Mouse (Mus musculus): Measurements from ENCODE around the gene Agap2.
"Not testable (repeated sequence)": the region's sequence is repeated elsewhere in the genome, so short reads cannot be mapped to it uniquely, and the experiment has no call there.

DNA sequence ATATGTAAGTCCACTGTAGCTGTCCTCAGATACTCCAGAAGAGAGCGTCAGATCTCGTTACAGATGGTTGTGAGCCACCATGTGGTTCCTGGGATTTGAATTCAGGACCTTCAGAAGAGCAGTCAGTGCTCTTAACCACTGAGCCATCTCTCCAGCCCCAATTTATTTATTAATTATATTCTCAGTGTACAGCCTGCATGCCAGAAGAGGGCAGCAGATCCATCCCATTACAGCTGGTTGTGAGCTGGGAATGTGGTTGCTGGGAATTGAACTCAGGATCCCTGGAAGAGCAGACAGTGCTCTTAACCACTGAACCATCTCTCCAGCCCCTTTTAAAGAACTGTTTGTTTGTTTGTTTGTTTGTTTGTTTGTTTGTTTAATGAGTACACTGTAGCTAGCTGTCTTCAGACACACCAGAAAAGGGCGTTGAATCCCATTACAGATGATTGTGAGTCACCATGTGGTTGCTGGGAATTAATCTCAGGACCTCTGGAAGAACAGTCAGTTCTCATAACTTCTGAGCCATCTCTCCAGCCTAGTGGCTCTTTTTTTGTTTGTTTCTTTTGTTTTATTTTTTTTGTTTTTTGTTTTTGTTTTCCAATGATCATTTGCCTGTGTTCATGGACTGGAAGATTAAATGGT lies 59.4 kb downstream of the Agap2 start:
- peak; percentile 67 for TF ChIP-seq CTCF (IDR thresholded peaks at IDR 0.05; ENCODE audit: low read depth, low read length)
- not testable (repeated sequence) for TF ChIP-seq POLR2A (IDR thresholded peaks at IDR 0.05; ENCODE audit: extremely low read depth, insufficient read depth, low read length)
